Mouse (Mus musculus) E14TG2a.4 (cell line): ENCODE measurements around the gene Zfp148.
"Not testable (repeated sequence)": the region's sequence is repeated elsewhere in the genome, so short reads cannot be mapped to it uniquely, and the experiment has no call there.

ENCODE experiments used
- H3K27me3 ChIP-seq: 2 replicates; pipeline ENCODE4 v1.6.1; 2014; ENCODE audit warnings: low read length, control low read depth; ENCODE audit not compliant: insufficient read depth
- H3K36me3 ChIP-seq: 2 replicates; pipeline ENCODE4 v1.6.1; 2014; ENCODE audit warnings: low read length, control low read depth; ENCODE audit not compliant: insufficient read depth
- H3K4me1 ChIP-seq: replicated peaks from 2 replicates; pipeline ENCODE4 v1.6.1; 2014; ENCODE audit warnings: low read depth, low read length, control low read depth
- H3K4me3 ChIP-seq: replicated peaks from 2 replicates; pipeline ENCODE4 v1.5.1; 2014; ENCODE audit warnings: mild to moderate bottlenecking, low read length
- H3K9me3 ChIP-seq: 2 replicates; pipeline ENCODE4 v1.6.1; 2014; ENCODE audit warnings: low read length, control low read depth
- CTCF ChIP-seq: conservative IDR thresholded peaks from 2 replicates; pipeline ENCODE4 v1.5.1; 2014; ENCODE audit warnings: low read length
- NANOG ChIP-seq: IDR thresholded peaks from 2 replicates; pipeline ENCODE4 v1.6.1; 2014; ENCODE audit warnings: borderline replicate concordance, low read length, mixed read lengths
- POU5F1 ChIP-seq: IDR thresholded peaks from 2 replicates; pipeline ENCODE4 v1.6.1; 2014; ENCODE audit warnings: low read length, borderline replicate concordance

The Zfp148 gene

DNA sequence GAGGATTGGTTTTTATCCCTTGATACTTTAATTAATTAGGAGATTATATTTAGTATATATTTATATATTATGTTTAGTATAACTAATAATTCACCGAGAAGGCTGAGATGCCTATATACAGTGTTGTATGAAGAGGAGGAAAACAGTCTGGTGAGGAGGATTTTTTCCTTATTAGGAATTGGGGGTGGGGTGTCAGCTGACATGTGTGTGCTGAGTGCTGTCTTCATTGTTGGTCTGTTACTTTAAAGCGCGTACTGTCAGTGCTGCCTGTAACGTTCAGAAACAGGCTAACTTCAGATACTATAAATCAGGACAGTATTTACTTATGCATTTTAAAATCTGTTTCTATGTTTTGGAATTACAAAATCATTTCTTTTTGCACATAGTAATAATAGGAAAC is 107.1 kb downstream of the Zfp148 start:
- Histone ChIP-seq H3K9me3 (no peaks in the 10 kb centered on the region), H3K36me3 (peaks cover 62% of the 10 kb centered on the region), H3K4me1 (no peaks in the 10 kb centered on the region), H3K4me3 (no peak overlapping the region), H3K27me3 (no peaks in the 10 kb centered on the region)
- TF ChIP-seq CTCF (no peak), POU5F1 (no peak), NANOG (no peak)

DNA sequence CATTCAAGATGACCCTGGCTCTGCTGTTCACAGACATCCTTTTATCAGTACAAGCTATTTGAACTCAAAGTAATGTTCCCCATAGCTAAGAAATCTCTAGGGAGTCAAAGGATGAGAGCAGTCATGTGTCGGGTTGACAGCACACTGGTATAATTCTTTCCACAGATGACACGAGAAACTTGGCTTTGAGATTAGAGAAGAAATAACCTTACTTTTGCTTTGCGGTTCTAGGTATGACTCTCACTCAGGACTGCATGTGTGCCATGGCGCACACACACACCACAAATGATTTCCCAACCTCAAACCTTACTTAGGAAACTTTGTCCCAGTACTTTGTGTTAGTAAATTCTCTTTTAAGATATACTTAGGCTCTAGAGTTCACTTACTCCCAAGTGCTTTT is 113.7 kb downstream of the Zfp148 start:
- TF ChIP-seq NANOG (no peak), POU5F1 (no peak), CTCF (no peak)
- Histone ChIP-seq H3K27me3 (no peaks in the 10 kb centered on the region), H3K9me3 (no peaks in the 10 kb centered on the region), H3K4me1 (no peaks in the 10 kb centered on the region), H3K36me3 (peaks cover 58% of the 10 kb centered on the region), H3K4me3 (no peak overlapping the region)

DNA sequence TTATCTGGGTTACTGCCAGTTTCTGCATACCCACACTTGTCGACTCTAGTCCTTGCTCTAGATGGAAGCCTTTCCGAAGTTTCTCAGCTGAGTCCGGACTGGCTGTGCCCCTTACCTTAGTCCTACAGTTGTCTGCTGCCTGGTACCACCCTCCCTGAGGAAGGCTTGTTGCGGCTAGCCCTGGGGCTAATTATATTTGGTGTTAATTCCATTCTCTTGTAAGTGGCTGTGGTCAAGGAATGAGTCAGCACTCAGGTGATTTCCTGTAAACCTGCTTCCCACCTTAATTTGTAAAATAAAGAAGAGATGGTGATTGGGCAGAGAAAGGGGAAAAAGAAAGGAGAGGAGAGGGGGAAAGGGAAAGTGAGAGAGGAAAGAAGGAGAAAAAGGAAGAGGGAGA is 127.4 kb downstream of the Zfp148 start:
- Histone ChIP-seq H3K36me3 (peaks cover 35% of the 10 kb centered on the region), H3K9me3 (peaks cover 46% of the 10 kb centered on the region), H3K4me3 (no peak overlapping the region), H3K27me3 (no peaks in the 10 kb centered on the region), H3K4me1 (peaks cover 37% of the 10 kb centered on the region)
- TF ChIP-seq CTCF (no peak), POU5F1 (no peak), NANOG (no peak)

DNA sequence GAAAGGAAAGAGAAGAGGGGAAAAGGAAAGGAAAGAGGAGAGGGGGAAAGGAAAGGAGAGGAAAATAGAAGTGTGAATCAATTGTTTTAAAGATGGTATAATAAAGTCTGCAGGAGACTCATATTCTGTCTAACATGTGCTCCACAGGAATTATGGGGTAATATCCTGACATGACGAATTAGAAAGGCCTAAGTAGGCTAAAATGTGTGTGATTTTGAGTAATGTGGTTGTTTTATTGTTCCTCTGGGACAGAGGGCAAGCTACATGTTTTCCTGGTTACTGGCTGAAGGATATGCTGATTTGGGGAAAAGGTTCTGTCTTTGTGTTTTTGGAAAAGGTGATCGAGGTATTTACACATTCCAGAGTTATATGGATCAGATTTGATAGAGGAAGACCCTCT is 128.6 kb downstream of the Zfp148 start:
- peaks cover 46% of the 10 kb centered on the region for H3K9me3 ChIP-seq
- H3K27me3 ChIP-seq, H3K4me3 ChIP-seq: not testable (repeated sequence)
- peaks cover 26% of the 10 kb centered on the region for H3K36me3 ChIP-seq
- peaks cover 42% of the 10 kb centered on the region for H3K4me1 ChIP-seq

DNA sequence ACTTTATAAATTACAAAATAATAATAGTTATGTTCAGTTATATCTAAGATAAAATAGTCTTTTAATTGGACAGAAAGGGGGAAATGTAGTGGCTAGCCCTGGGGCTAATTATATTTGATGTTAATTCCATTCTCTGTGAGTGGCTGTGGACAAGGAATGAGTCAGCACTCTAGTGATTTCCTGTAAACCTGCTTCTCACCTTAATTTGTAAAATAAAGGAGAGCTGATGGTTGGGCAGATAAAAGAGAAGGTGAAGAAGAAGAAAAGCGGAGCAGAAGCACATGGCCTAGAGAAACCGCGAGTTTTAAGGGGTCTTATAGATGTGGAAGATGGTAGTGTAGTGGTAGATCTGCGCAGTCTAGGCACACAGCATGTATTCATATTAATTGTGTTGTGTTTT is 130.2 kb downstream of the Zfp148 start:
- TF ChIP-seq NANOG, result peak; percentile 63; the same call in 1 of the 2 replicates
- Histone ChIP-seq H3K9me3 (peaks cover 46% of the 10 kb centered on the region), H3K36me3 (peaks cover 14% of the 10 kb centered on the region), H3K4me1 (peaks cover 56% of the 10 kb centered on the region)
- H3K27me3 ChIP-seq, H3K4me3 ChIP-seq: not testable (repeated sequence)

DNA sequence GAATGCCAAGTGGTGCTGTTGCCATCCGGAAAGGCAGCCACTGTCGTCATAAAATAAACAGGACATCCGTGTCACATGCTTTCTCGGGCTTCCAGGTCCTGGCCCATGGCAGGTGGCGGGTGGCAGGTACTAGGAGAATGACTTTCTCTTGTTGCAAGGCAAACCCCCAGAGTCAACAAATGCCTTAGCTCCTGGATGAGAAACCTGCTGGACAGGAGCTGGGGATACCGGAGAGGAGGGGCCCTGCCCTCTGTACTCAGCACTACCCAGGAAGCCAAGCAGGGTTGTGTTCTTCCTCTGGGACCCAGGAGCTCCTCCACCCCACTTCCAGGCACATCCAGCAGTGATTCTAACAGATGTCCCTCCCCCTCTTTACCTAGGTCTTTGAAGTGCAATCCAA is 131.9 kb downstream of the Zfp148 start:
- Histone ChIP-seq H3K4me3 (no peak overlapping the region), H3K36me3 (peaks cover 11% of the 10 kb centered on the region), H3K27me3 (no peaks in the 10 kb centered on the region), H3K9me3 (peaks cover 43% of the 10 kb centered on the region), H3K4me1 (peaks cover 61% of the 10 kb centered on the region)
- TF ChIP-seq POU5F1, result no peak
- TF ChIP-seq NANOG, result no peak
- TF ChIP-seq CTCF, result no peak

DNA sequence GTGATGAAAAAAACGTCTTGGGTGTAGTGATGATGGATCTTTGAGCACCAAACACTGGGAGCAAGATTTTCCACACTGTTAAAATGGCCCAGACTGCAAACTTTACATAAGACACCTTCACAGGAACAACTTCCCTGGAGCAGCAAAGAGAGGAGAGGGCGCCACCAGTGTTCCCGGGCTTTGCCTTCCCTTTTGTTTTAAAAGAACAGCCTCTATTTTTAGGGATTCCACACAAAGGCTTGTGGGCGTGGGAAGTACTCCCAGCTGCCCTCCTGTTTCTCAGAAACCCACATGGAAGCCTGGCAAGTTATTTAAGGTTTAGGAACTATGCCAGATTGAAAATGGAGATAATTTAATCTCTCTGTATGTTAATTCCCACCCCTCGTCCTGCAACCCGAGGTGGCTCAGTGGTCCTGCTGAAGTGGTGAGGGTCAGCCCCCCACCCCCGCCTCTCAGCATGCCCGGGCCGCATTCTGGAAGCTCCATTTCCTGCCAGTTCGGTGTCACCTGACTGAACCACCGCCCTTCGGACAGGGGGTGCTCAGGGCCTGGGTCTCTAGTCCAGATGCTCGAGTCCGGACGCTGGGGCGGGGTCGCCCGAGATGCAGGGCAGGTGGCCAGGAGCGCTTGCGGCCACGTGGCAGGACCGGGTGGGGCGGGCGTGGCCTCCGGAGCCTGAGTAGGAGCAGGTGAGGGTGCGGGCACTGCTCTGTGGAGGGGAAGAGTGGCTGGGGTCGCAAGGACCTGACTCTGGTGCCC is 136.3 kb downstream of the Zfp148 start, which contains the start of gene Slc12a8:
TSS of gene Slc12a8 (plus strand) at position 522 of the 759 bp plus-strand sequence.
- no peaks in the 10 kb centered on the region for H3K27me3 ChIP-seq
- H3K4me1 ChIP-seq, result peaks cover 73% of the 10 kb centered on the region
- H3K4me3 ChIP-seq, result peak within 1 kb of the TSS; percentile 77
- TF ChIP-seq POU5F1, result no peak
- TF ChIP-seq NANOG, result no peak
- H3K36me3 ChIP-seq, result peaks cover 10% of the 10 kb centered on the region; the same call in 1 of the 2 replicates
- 0 out of 2 replicates have a peak, but pooled peaks cover under 1% of the 10 kb centered on the region for H3K9me3 ChIP-seq

DNA sequence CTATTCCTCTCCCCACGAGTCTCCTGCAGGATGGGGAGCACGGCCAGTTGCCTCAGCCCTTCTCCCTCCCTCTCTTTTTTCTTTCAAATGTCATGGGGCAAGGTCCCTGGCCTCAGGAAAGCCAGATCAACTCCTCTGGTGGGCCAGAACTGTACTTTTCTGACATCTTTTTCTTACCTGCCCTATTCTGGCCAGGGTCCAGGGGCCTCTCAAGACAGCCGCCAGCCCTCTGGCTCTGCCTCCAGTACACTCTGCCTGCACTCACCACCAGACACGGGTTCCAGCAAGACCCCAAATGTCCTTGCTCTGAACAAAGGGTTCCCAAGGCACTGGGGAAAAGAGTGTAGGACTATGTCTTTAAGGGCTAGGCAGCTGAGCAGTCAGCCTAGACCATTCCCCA is 137.0 kb downstream of the Zfp148 start:
- no peaks in the 10 kb centered on the region for H3K9me3 ChIP-seq
- peak overlapping the region; percentile 77 for H3K4me3 ChIP-seq
- H3K36me3 ChIP-seq, result peaks cover 10% of the 10 kb centered on the region; the same call in 1 of the 2 replicates
- no peaks in the 10 kb centered on the region for H3K27me3 ChIP-seq
- peaks cover 73% of the 10 kb centered on the region for H3K4me1 ChIP-seq
- TF ChIP-seq CTCF, result no peak
- no peak for TF ChIP-seq NANOG
- TF ChIP-seq POU5F1, result no peak

DNA sequence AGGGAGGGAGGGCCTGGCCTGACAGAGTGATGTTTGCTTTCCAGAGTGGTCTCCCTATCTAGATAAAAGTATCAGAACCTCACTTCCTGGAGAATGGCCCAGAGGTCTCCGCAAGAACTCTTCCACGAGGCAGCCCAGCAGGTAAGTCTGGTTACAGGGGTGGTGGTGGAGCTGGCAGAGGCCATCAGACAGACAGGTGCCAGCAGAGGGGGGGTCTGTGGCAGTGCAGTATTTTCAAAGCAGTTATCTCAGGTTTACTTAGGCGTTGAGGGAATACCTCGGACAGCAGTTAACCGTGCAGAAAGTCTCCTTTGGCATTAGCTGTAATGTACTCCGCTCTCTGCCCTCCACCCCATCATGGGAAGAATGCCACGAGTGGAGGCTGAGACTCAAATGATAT is 137.6 kb downstream of the Zfp148 start:
- Histone ChIP-seq H3K4me3 (peak overlapping the region; percentile 77), H3K27me3 (no peaks in the 10 kb centered on the region), H3K36me3 (peaks cover 10% of the 10 kb centered on the region; the same call in 1 of the 2 replicates), H3K4me1 (peaks cover 72% of the 10 kb centered on the region), H3K9me3 (no peaks in the 10 kb centered on the region)
- TF ChIP-seq NANOG, result no peak
- TF ChIP-seq CTCF, result no peak
- TF ChIP-seq POU5F1, result no peak
